ENCODE assay signal across 20 mouse cellular contexts in genomic region chr2:93944099-93944498, GRCm38 (mm10). TPM values are rescaled to one million over a fixed set of nuclear protein-coding genes. Genes with fewer than 3 reads are reported as not detected.
DNase-seq lines count a peak whose midpoint lies in the region; ATAC-seq and TF ChIP-seq lines count a peak whose summit lies in the region.
"Had no signal": no experiment of that assay in that cellular context is flagged by ENCODE, and none has a peak within 500 bp of the region (broad histone marks: within the 10 kb centered on the region; RNA-seq: fewer than 3 reads in every experiment).

No protein-coding gene starts in this region.

- no peak overlapping the region for H3K27ac ChIP-seq in liver, postnatal 0 days (ENCODE audit: low read depth)
- no peak overlapping the region for H3K27ac ChIP-seq in liver, embryonic 12.5 days
- H3K27ac ChIP-seq in CH12.LX (ENCODE audit: insufficient read depth, low read depth): no peak overlapping the region
- H3K27ac ChIP-seq in kidney, embryonic 16.5 days (ENCODE audit: low read length): no peak overlapping the region
- H3K27ac ChIP-seq: embryonic facial prominence, embryonic 13.5 days; forebrain, embryonic 12.5 days; hindbrain, embryonic 10.5 days; limb, embryonic 10.5 days had no signal

- H3K79me2 ChIP-seq in CH12.LX (replicated peaks; ENCODE audit: control insufficient read depth, extremely low read depth, insufficient read depth, poor library complexity, severe bottlenecking): no peaks in the 10 kb centered on the region

- TF ChIP-seq EP300 in liver, postnatal 0 days (IDR thresholded peaks at IDR 0.05; ENCODE audit: low read depth): no peak
- no peak for TF ChIP-seq EP300 in CH12.LX (IDR thresholded peaks at IDR 0.05; ENCODE audit: low read length)

- peak; percentile 39 for TF ChIP-seq CTCF in liver, postnatal 0 days (IDR thresholded peaks at IDR 0.05; ENCODE audit: low read depth)
- peak; percentile 22 to 43; a peak in 2 of 4 replicates for TF ChIP-seq CTCF in CH12.LX (conservative IDR thresholded peaks at IDR 0.05 in 1 of 2, IDR thresholded peaks at IDR 0.05 in 1 of 2; ENCODE audit: low read depth in 2 of 2, low read length in 2 of 2)
- peak; percentile 22; the same call in 1 of the 2 replicates for TF ChIP-seq CTCF in brain, embryonic 14.5 days (IDR thresholded peaks at IDR 0.05; ENCODE audit: borderline replicate concordance, extremely low read depth, insufficient read depth, insufficient read length)

- 76% methylated on average over 2 of the region's 2 CpGs for WGBS in liver, postnatal 0 days (ENCODE audit: insufficient replicate concordance)
- WGBS in liver, embryonic 12.5 days (ENCODE audit: insufficient replicate concordance): 64% methylated on average over 2 of the region's 2 CpGs
- WGBS in kidney, embryonic 16.5 days: 89% methylated on average over 2 of the region's 2 CpGs

- H3K9ac ChIP-seq in liver, postnatal 0 days (replicated peaks): no peak overlapping the region
- no peak overlapping the region for H3K9ac ChIP-seq in liver, embryonic 12.5 days
- H3K9ac ChIP-seq in CH12.LX (ENCODE audit: insufficient read depth, low read depth): no peak overlapping the region
- H3K9ac ChIP-seq in kidney, embryonic 16.5 days (replicated peaks; ENCODE audit: low read length): no peak overlapping the region
- H3K9ac ChIP-seq: embryonic facial prominence, embryonic 13.5 days; forebrain, embryonic 12.5 days had no signal

- dilution Hi-C loops in CH12.LX (cut with MboI; ENCODE audit: extremely low pct_ligation_motif_present, extremely low pct_unique_long_range_greater_than_20kb, low sequenced_read_pairs): no loop called here

- peak; percentile 78 for DNase-seq in heart, adult 11 months
- DNase-seq in heart, adult 9 months (ENCODE audit: low spot score in 2 of 2): no peak
- no peak for DNase-seq in liver, postnatal 0 days
- DNase-seq in CH12.LX (ENCODE audit: extremely low read depth): peak; percentile 6
- no peak for DNase-seq in brain, embryonic 14.5 days (ENCODE audit: low read depth)
- DNase-seq in cerebellum, adult 11-12 months: no peak
- DNase-seq: cerebellum, postnatal 25 days; kidney, adult 18-20 months; layer of hippocampus, adult 9-11 months; right cerebral cortex, postnatal 25 days had no signal

- no peak for ATAC-seq in liver, postnatal 0 days
- no peak for ATAC-seq in liver, embryonic 12.5 days
- ATAC-seq in kidney, embryonic 16.5 days (ENCODE audit: low FRiP score, low TSS enrichment): no peak

- in situ Hi-C loops in CH12.LX (cut with MboI; ENCODE audit: low pct_ligation_motif_present, low pct_unique_long_range_greater_than_20kb, low sequenced_read_pairs): no loop called here

- H3K27me3 ChIP-seq in liver, postnatal 0 days (ENCODE audit: insufficient read depth, low read length): no peaks in the 10 kb centered on the region
- 0 out of 2 replicates have a peak, but pooled peaks cover 8% of the 10 kb centered on the region for H3K27me3 ChIP-seq in liver, embryonic 12.5 days (replicated peaks)
- H3K27me3 ChIP-seq in CH12.LX (replicated peaks): no peaks in the 10 kb centered on the region
- no peaks in the 10 kb centered on the region for H3K27me3 ChIP-seq in kidney, embryonic 16.5 days (ENCODE audit: insufficient read depth, low read length)
- H3K27me3 ChIP-seq: embryonic facial prominence, embryonic 13.5 days; forebrain, embryonic 12.5 days had no signal

- H3K4me2 ChIP-seq in liver, postnatal 0 days (ENCODE audit: low read depth, low read length): no peak overlapping the region
- H3K4me2 ChIP-seq in liver, embryonic 12.5 days: no peak overlapping the region
- no peak overlapping the region for H3K4me2 ChIP-seq in CH12.LX (ENCODE audit: insufficient read depth, low read depth, poor library complexity, severe bottlenecking)
- no peak overlapping the region for H3K4me2 ChIP-seq in kidney, embryonic 16.5 days (replicated peaks; ENCODE audit: low read depth, low read length)
- H3K4me2 ChIP-seq: embryonic facial prominence, embryonic 13.5 days; forebrain, embryonic 12.5 days; heart, embryonic 11.5 days had no signal

- no peak for TF ChIP-seq POLR2A in CH12.LX (IDR thresholded peaks at IDR 0.05; ENCODE audit: low read depth, low read length)
- TF ChIP-seq POLR2A in brain, embryonic 14.5 days (IDR thresholded peaks at IDR 0.05; ENCODE audit: borderline replicate concordance, extremely low read depth, insufficient read depth, insufficient read length, poor library complexity, severe bottlenecking): no peak

- 0 out of 2 replicates have a peak, but pooled peaks cover 2% of the 10 kb centered on the region for H3K9me3 ChIP-seq in liver, postnatal 0 days (ENCODE audit: low read length)
- no peaks in the 10 kb centered on the region for H3K9me3 ChIP-seq in liver, embryonic 12.5 days (replicated peaks)
- peaks cover 10% of the 10 kb centered on the region for H3K9me3 ChIP-seq in CH12.LX (replicated peaks; ENCODE audit: low read length)
- peaks cover 6% of the 10 kb centered on the region for H3K9me3 ChIP-seq in kidney, embryonic 16.5 days (ENCODE audit: low read length)
- H3K9me3 ChIP-seq: limb, embryonic 10.5 days had no signal

- H3K4me1 ChIP-seq in liver, postnatal 0 days (ENCODE audit: insufficient read depth): no peaks in the 10 kb centered on the region
- no peaks in the 10 kb centered on the region for H3K4me1 ChIP-seq in liver, embryonic 12.5 days
- H3K4me1 ChIP-seq in CH12.LX (ENCODE audit: control insufficient read depth in 1 of 2, insufficient read depth in 2 of 2): peaks cover 3% of the 10 kb centered on the region in 2 experiments; a peak in 2 of 4 replicates
- peaks cover 7% of the 10 kb centered on the region for H3K4me1 ChIP-seq in kidney, embryonic 16.5 days (ENCODE audit: insufficient read depth, low read length)
- H3K4me1 ChIP-seq: forebrain, embryonic 12.5 days; hindbrain, embryonic 10.5 days; limb, embryonic 10.5 days had no signal

- no peaks in the 10 kb centered on the region for H3K36me3 ChIP-seq in liver, postnatal 0 days (replicated peaks; ENCODE audit: insufficient read depth, low read length)
- H3K36me3 ChIP-seq in liver, embryonic 12.5 days: no peaks in the 10 kb centered on the region
- no peaks in the 10 kb centered on the region for H3K36me3 ChIP-seq in CH12.LX (replicated peaks in 1 of 2; ENCODE audit: control insufficient read depth in 1 of 2, insufficient read depth in 1 of 2, low read length in 1 of 2)
- H3K36me3 ChIP-seq in kidney, embryonic 16.5 days (ENCODE audit: insufficient read depth, low read length): no peaks in the 10 kb centered on the region
- H3K36me3 ChIP-seq: embryonic facial prominence, embryonic 13.5 days; forebrain, embryonic 12.5 days; hindbrain, embryonic 10.5 days; limb, embryonic 10.5 days had no signal

- no peak; the same call in none of the 2 replicates for TF ChIP-seq RAD21 in CH12.LX (IDR thresholded peaks at IDR 0.05; ENCODE audit: low read depth, low read length)

- no peak overlapping the region for H3K4me3 ChIP-seq in liver, postnatal 0 days (ENCODE audit: low read depth, low read length)
- H3K4me3 ChIP-seq in liver, embryonic 12.5 days: no peak overlapping the region
- H3K4me3 ChIP-seq in CH12.LX (replicated peaks in 1 of 3; ENCODE audit: low read depth in 2 of 3, low read length in 2 of 3, poor library complexity in 1 of 3): no peak overlapping the region
- no peak overlapping the region for H3K4me3 ChIP-seq in kidney, embryonic 16.5 days (ENCODE audit: low read length)
- H3K4me3 ChIP-seq: embryonic facial prominence, embryonic 13.5 days; forebrain, embryonic 12.5 days; hindbrain, embryonic 10.5 days; limb, embryonic 10.5 days; myocyte had no signal

TF ChIP-seq in CH12.LX, 34 proteins besides CTCF, POLR2A, EP300 and RAD21:
- TF ChIP-seq ETS1 (conservative IDR thresholded peaks at IDR 0.05; ENCODE audit: low read depth, low read length) (no peak), MYC (IDR thresholded peaks at IDR 0.05; ENCODE audit: low read depth, low read length) (no peak), IRF4 (IDR thresholded peaks at IDR 0.05; ENCODE audit: low read depth, low read length) (no peak), PAX5 (IDR thresholded peaks at IDR 0.05; ENCODE audit: low read length) (no peak), ZC3H11A (IDR thresholded peaks at IDR 0.05; ENCODE audit: low read depth, low read length) (no peak), NELFE (IDR thresholded peaks at IDR 0.05; ENCODE audit: low read depth, low read length) (no peak), CHD1 (IDR thresholded peaks at IDR 0.05; ENCODE audit: low read depth, low read length) (no peak), SIN3A (IDR thresholded peaks at IDR 0.05; ENCODE audit: low read length) (no peak), BHLHE40 (IDR thresholded peaks at IDR 0.05; ENCODE audit: low read depth, low read length) (no peak), HCFC1 (IDR thresholded peaks at IDR 0.05; ENCODE audit: low read depth, low read length) (no peak)

RNA-seq across cellular contexts. Expression of gene Gm13889, which starts 12.9 kb away (rescaled TPM):
- polyA plus RNA-seq in liver, postnatal 0 days (2015; fragmentation: Nextera tagmentation; extraction: Ambion mirVana): 5.2 and 6.1 TPM in 2 replicates
- 3.2 and 3.8 TPM in 2 replicates for polyA plus RNA-seq in liver, embryonic 12.5 days (2016; fragmentation: Nextera tagmentation; extraction: Ambion mirVana)
- not detected in 2 replicates for total RNA-seq in CH12.LX (2012; rRNA removed)
- not detected in 2 replicates for total RNA-seq in CH12.LX (2014; rRNA removed)
- polyA plus RNA-seq in CH12.LX (2012; ENCODE audit: insufficient read length, low read depth): not detected in 2 replicates
- 26.7 and 58.7 TPM in 2 replicates for polyA plus RNA-seq in brain, embryonic 14.5 days (2012; rRNA removed)
- polyA plus RNA-seq in kidney, embryonic 16.5 days (2015; fragmentation: Nextera tagmentation; extraction: Ambion mirVana): 9.5 and 10.0 TPM in 2 replicates

RNA-seq across cellular contexts. Expression of gene Gm27027, which starts 52.1 kb away (rescaled TPM):
- polyA plus RNA-seq in liver, postnatal 0 days (2015; fragmentation: Nextera tagmentation; extraction: Ambion mirVana): not detected in 2 replicates
- polyA plus RNA-seq in liver, embryonic 12.5 days (2016; fragmentation: Nextera tagmentation; extraction: Ambion mirVana): not detected in 2 replicates
- total RNA-seq in CH12.LX (2012; rRNA removed): not detected in 2 replicates
- total RNA-seq in CH12.LX (2014; rRNA removed): not detected in 2 replicates
- polyA plus RNA-seq in CH12.LX (2012; ENCODE audit: insufficient read length, low read depth): not detected in 2 replicates
- 0.16 TPM in 1 of 2 replicates, not detected in the other for polyA plus RNA-seq in brain, embryonic 14.5 days (2012; rRNA removed)
- not detected in 2 replicates for polyA plus RNA-seq in kidney, embryonic 16.5 days (2015; fragmentation: Nextera tagmentation; extraction: Ambion mirVana)
- polyA plus RNA-seq: C2C12; embryonic facial prominence, embryonic 13.5 days; forebrain, embryonic 12.5 days; heart, embryonic 11.5 days; hindbrain, embryonic 10.5 days; limb, embryonic 10.5 days; lung, embryonic 16.5 days; myocyte had no signal

Comparison
In these comparisons a context has a peak if more than half of its experiments do, and no peak if none do; other contexts are left out.
1. DNase-seq: peak in heart, adult 11 months (single experiment) and CH12.LX (single experiment); none in heart, adult 9 months (0 of 2), liver, postnatal 0 days (single experiment), brain, embryonic 14.5 days (single experiment) and cerebellum, adult 11-12 months (single experiment).
2. Peak in every context shown above with its lines, with median percentiles within 50 percentile points of each other: CTCF ChIP-seq.